Mouse (Mus musculus) intestine, postnatal 0 days (tissue): ENCODE measurements around the gene Klhl11. TPM values are rescaled to one million over a fixed set of nuclear protein-coding genes. Genes with fewer than 3 reads are reported as not detected.

Experiments used
- ATAC-seq: fragments of 200-750 bp; cut with Nextera tagmentation; 2 replicates; pipeline ENCODE4 v1.8.0; 2017; ENCODE audit warnings: mild to moderate bottlenecking, moderate TSS enrichment, moderate library complexity
- H3K27ac ChIP-seq: fragments of 300-500 bp; sonication (generic); 2 replicates; pipeline ENCODE4 v1.5.1; 2014; ENCODE audit warnings: mild to moderate bottlenecking, low read depth, low read length, moderate library complexity
- H3K27me3 ChIP-seq: fragments of 300-500 bp; sonication (generic); replicated peaks from 2 replicates; pipeline ENCODE4 v1.6.1; 2014; ENCODE audit warnings: low read length, mixed read lengths; ENCODE audit not compliant: control insufficient read depth, insufficient read depth
- H3K36me3 ChIP-seq: fragments of 300-500 bp; sonication (generic); 2 replicates; pipeline ENCODE4 v1.6.1; 2014; ENCODE audit warnings: mild to moderate bottlenecking, moderate library complexity; ENCODE audit not compliant: control insufficient read depth, insufficient read depth
- H3K4me1 ChIP-seq: fragments of 300-500 bp; sonication (generic); replicated peaks from 2 replicates; pipeline ENCODE4 v1.6.1; 2014; ENCODE audit warnings: antibody characterized with exemption, low read length, mixed read lengths; ENCODE audit not compliant: control insufficient read depth, insufficient read depth
- H3K4me2 ChIP-seq: fragments of 300-500 bp; sonication (generic); replicated peaks from 2 replicates; pipeline ENCODE4 v1.6.1; 2014; ENCODE audit warnings: low read depth, mild to moderate bottlenecking, moderate library complexity
- H3K4me3 ChIP-seq: fragments of 300-500 bp; sonication (generic); 2 replicates; pipeline ENCODE4 v1.5.1; 2014; ENCODE audit warnings: low read depth, low read length
- H3K9ac ChIP-seq: fragments of 300-500 bp; sonication (generic); 2 replicates; pipeline ENCODE4 v1.6.1; 2014; ENCODE audit warnings: mild to moderate bottlenecking, low read depth, low read length
- H3K9me3 ChIP-seq: fragments of 300-500 bp; sonication (generic); 2 replicates; pipeline ENCODE4 v1.6.1; 2016; ENCODE audit warnings: mixed run types; ENCODE audit not compliant: control insufficient read depth
- CTCF ChIP-seq: sonication (generic); IDR thresholded peaks from 2 replicates; pipeline ENCODE4 v1.5.1; 2016; ENCODE audit warnings: low read depth, mild to moderate bottlenecking, control low read depth, antibody characterized with exemption, moderate library complexity
- WGBS: fragments of 180-500 bp; shearing (Covaris S2); extraction: QIAGEN DNeasy Blood & Tissue Kit; methylation state at CpG from one replicate; pipeline ENCODE4 v1.1.7; 2014; 5-methylcytosine and 5-hydroxymethylcytosine counted together
- microRNA-seq: library from miRNA; unstranded; fragments of <30 nt; microRNA quantifications from one replicate; pipeline ENCODE4, GENCODE M21; 2016
- polyA plus RNA-seq: library from polyadenylated mRNA; unstranded; fragments of >200 nt; fragmentation: Nextera tagmentation; extraction: Ambion mirVana; gene quantifications from 2 replicates; pipeline ENCODE4 v1.2.1, GENCODE M21; 2015

Klhl11 gene
- polyA plus RNA-seq, 1 experiment from 2014 or later, result 1.8 TPM

DNA sequence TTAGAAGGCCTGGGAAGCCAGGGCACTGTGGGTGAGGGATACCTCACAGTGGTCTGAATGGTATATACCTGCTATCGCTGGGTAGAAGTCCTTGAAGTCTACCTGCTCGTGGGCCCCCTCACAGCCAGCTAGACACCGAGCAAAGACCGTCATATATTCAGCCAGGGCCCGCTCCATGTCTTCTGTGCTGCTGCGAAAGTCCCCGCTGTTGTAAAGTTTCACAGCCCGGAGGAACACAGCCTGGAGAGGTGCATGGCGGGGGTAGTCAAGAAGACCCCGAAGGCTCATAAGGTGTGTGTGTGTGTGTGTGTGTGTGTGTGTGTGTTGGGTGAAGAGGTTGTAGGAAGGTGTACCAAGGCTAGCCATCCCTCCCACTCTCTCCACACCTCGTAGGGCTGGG lies 59.0 kb downstream of the Klhl11 start:
- Histone ChIP-seq H3K4me2 (peak overlapping the region; percentile 74), H3K36me3 (peaks cover 10% of the 10 kb centered on the region), H3K4me3 (peak overlapping the region; percentile 54), H3K9me3 (no peaks in the 10 kb centered on the region), H3K27ac (peak overlapping the region; percentile 7; the same call in 1 of the 2 replicates), H3K27me3 (no peaks in the 10 kb centered on the region), H3K4me1 (peaks cover 6% of the 10 kb centered on the region; the same call in 1 of the 2 replicates), H3K9ac (peak overlapping the region; percentile 47)
- ATAC-seq, result no peak
- WGBS, result 68% methylated on average over 11 of the region's 11 CpGs
- TF ChIP-seq CTCF, result no peak

Small RNA genes within 50 kb of the gene (microRNA-seq; reads per million reads assigned to microRNA genes)
- gene Gm27374, result not detected
- gene Mir7116, result 0.82 reads per million

Other genes starting within 250 kb of the Klhl11 start
- not detected in 2 replicates for gene Krt16, start 223.8 kb downstream of the Klhl11 start, polyA plus RNA-seq
- 5.3 and 7.8 TPM in 2 replicates for gene Krt17, start 211.7 kb downstream of the Klhl11 start, polyA plus RNA-seq
- 0.12 and 0.18 TPM in 2 replicates for gene Krt42, start 202.9 kb downstream of the Klhl11 start, polyA plus RNA-seq
- gene Eif1, start 152.9 kb downstream of the Klhl11 start, polyA plus RNA-seq, result 1,650 and 1,730 TPM in 2 replicates
- gene Gast, start 138.3 kb downstream of the Klhl11 start, polyA plus RNA-seq, result 1.1 and 5.0 TPM in 2 replicates
- gene Hap1, start 116.6 kb downstream of the Klhl11 start, polyA plus RNA-seq, result 10.0 and 10.4 TPM in 2 replicates
- gene Jup, start 75.0 kb downstream of the Klhl11 start, polyA plus RNA-seq, result 102 and 103 TPM in 2 replicates
- gene P3h4, start 57.9 kb downstream of the Klhl11 start, polyA plus RNA-seq, result 17.0 and 17.2 TPM in 2 replicates
- gene Fkbp10, start 57.0 kb downstream of the Klhl11 start, polyA plus RNA-seq, result 31.7 and 37.0 TPM in 2 replicates
- 31.6 and 33.0 TPM in 2 replicates for gene Nt5c3b, start 30.9 kb downstream of the Klhl11 start, polyA plus RNA-seq
- gene Klhl10, start 30.8 kb downstream of the Klhl11 start, polyA plus RNA-seq, result 0.13 and 0.14 TPM in 2 replicates
- 29.3 and 29.5 TPM in 2 replicates for gene Acly, start 55.3 kb upstream of the Klhl11 start, polyA plus RNA-seq
- 0.18 and 0.22 TPM in 2 replicates for gene Ttc25, start 72.9 kb upstream of the Klhl11 start, polyA plus RNA-seq
- 15.6 and 16.3 TPM in 2 replicates for gene Cnp, start 102.2 kb upstream of the Klhl11 start, polyA plus RNA-seq
- 52.2 and 55.7 TPM in 2 replicates for gene Nkiras2, start 146.5 kb upstream of the Klhl11 start, polyA plus RNA-seq
- 72.9 and 80.2 TPM in 2 replicates for gene Dnajc7, start 147.4 kb upstream of the Klhl11 start, polyA plus RNA-seq
- 0.09 and 0.20 TPM in 2 replicates for gene Zfp385c, start 219.7 kb upstream of the Klhl11 start, polyA plus RNA-seq
- 9.8 and 10.0 TPM in 2 replicates for gene Dhx58, start 231.5 kb upstream of the Klhl11 start, polyA plus RNA-seq
- 11.8 and 12.3 TPM in 2 replicates for gene Kat2a, start 239.7 kb upstream of the Klhl11 start, polyA plus RNA-seq
- gene Hspb9, start 241.1 kb upstream of the Klhl11 start, polyA plus RNA-seq, result 0.44 and 0.65 TPM in 2 replicates